In genomic region chr3:27448367-27448766, GRCm38 (mm10) we compare ENCODE assay signal across 13 mouse cellular contexts.
DNase-seq lines count a peak whose midpoint lies in the region; ATAC-seq and TF ChIP-seq lines count a peak whose summit lies in the region.
"Had no signal": no experiment of that assay in that cellular context is flagged by ENCODE, and none has a peak within 500 bp of the region (broad histone marks: within the 10 kb centered on the region; RNA-seq: fewer than 3 reads in every experiment).

No protein-coding gene starts in this region.

- H3K4me1 ChIP-seq in heart, postnatal 0 days (ENCODE audit: control insufficient read depth, insufficient read depth), result no peaks in the 10 kb centered on the region
- no peaks in the 10 kb centered on the region for H3K4me1 ChIP-seq in lung, adult 2 months (ENCODE audit: control insufficient read depth, insufficient read depth, low read length)
- H3K4me1 ChIP-seq: hindbrain, embryonic 10.5 days; neural tube, embryonic 12.5 days had no signal

- peak; percentile 55 for TF ChIP-seq CTCF in heart, postnatal 0 days (IDR thresholded peaks at IDR 0.05; ENCODE audit: low read depth)
- peak; percentile 35; the same call in 1 of the 2 replicates for TF ChIP-seq CTCF in lung, adult 2 months (IDR thresholded peaks at IDR 0.05; ENCODE audit: insufficient read depth, low read length)
- peak; percentile 75 for TF ChIP-seq CTCF in Patski (IDR thresholded peaks at IDR 0.05)

- POLR2A ChIA-PET in Patski (lab: Charles Lee), result no interaction called here

- TF ChIP-seq EP300 in heart, postnatal 0 days (IDR thresholded peaks at IDR 0.05; ENCODE audit: low read depth), result no peak

- CTCF ChIA-PET in Patski (lab: Charles Lee), result interaction anchor here (1.4 kb wide), 1 partner anchor 14 kb away, joined by 3 read pairs; no protein-coding TSS in a partner anchor

- in situ Hi-C loops in Patski (cut with MboI; ENCODE audit: low pct_unique_long_range_greater_than_20kb), result loop anchor here (25.0 kb wide), 1 partner anchor 311 kb away; no protein-coding TSS in a partner anchor

- no peak overlapping the region for H3K4me3 ChIP-seq in heart, postnatal 0 days (ENCODE audit: low read depth, low read length)
- no peak overlapping the region for H3K4me3 ChIP-seq in lung, adult 2 months (replicated peaks; ENCODE audit: extremely low read depth, low read depth, low read length)
- H3K4me3 ChIP-seq: hindbrain, embryonic 10.5 days; neural tube, embryonic 12.5 days had no signal

- 77% methylated on average over 9 of the region's 9 CpGs for WGBS in heart, postnatal 0 days
- WGBS in lung, adult 2 months, result 85% methylated on average over 9 of the region's 9 CpGs

- no peaks in the 10 kb centered on the region for H3K9me3 ChIP-seq in heart, postnatal 0 days (replicated peaks; ENCODE audit: control insufficient read depth, low read length)
- H3K9me3 ChIP-seq: hindbrain, embryonic 10.5 days; neural tube, embryonic 12.5 days had no signal

- no peak overlapping the region for H3K9ac ChIP-seq in heart, postnatal 0 days (replicated peaks; ENCODE audit: low read depth, low read length)
- H3K9ac ChIP-seq: neural tube, embryonic 12.5 days had no signal

- no peaks in the 10 kb centered on the region for H3K27me3 ChIP-seq in heart, postnatal 0 days (ENCODE audit: control insufficient read depth, insufficient read depth, low read length)
- H3K27me3 ChIP-seq in Patski, result no peaks in the 10 kb centered on the region
- H3K27me3 ChIP-seq: neural tube, embryonic 12.5 days had no signal

- H3K4me2 ChIP-seq in heart, postnatal 0 days (ENCODE audit: low read depth, low read length), result no peak overlapping the region
- H3K4me2 ChIP-seq: neural tube, embryonic 12.5 days had no signal

- H3K36me3 ChIP-seq in heart, postnatal 0 days (replicated peaks; ENCODE audit: control insufficient read depth, insufficient read depth, low read length), result peaks cover 83% of the 10 kb centered on the region

- 0 out of 2 replicates have a peak, but pooled peaks have one; percentile 40 for ATAC-seq in heart, postnatal 0 days (ENCODE audit: insufficient read depth, low read depth)
- peak; percentile 7 for ATAC-seq in Patski

- peak; percentile 46 for DNase-seq in heart, postnatal 0 days (ENCODE audit: low spot score)
- DNase-seq in heart, adult 9 months (ENCODE audit: low spot score in 2 of 2), result no peak
- no peak for DNase-seq in lung, adult 2 months
- no peak for DNase-seq in lung, postnatal 25 days (ENCODE audit: low spot score)
- no peak for DNase-seq in Patski (ENCODE audit: low read depth, low spot score)
- peak; percentile 47 for DNase-seq in lung, postnatal 10 days
- DNase-seq in urinary bladder, postnatal 4 days (ENCODE audit: low spot score in 2 of 2), result no peak
- no peak for DNase-seq in frontal cortex, postnatal 25 days (ENCODE audit: low spot score in 2 of 2)
- DNase-seq: gastrocnemius, postnatal 25 days; layer of hippocampus, postnatal 36 days; thymus, postnatal 14 days had no signal

- no peak for TF ChIP-seq POLR2A in lung, adult 2 months (IDR thresholded peaks at IDR 0.05; ENCODE audit: borderline replicate concordance, extremely low read depth, low read depth, low read length)

- H3K27ac ChIP-seq in heart, postnatal 0 days (ENCODE audit: low read depth), result no peak overlapping the region
- H3K27ac ChIP-seq: hindbrain, embryonic 10.5 days; neural tube, embryonic 12.5 days had no signal

Comparison
In these comparisons a context has a peak if more than half of its experiments do, and no peak if none do; other contexts are left out.
1. DNase-seq: peak in heart, postnatal 0 days (single experiment) and lung, postnatal 10 days (single experiment); none in heart, adult 9 months (0 of 2), lung, adult 2 months (single experiment), lung, postnatal 25 days (single experiment), Patski (single experiment), urinary bladder, postnatal 4 days (0 of 2) and frontal cortex, postnatal 25 days (0 of 2).
2. Peak in every context shown above with its lines, with median percentiles within 50 percentile points of each other: CTCF ChIP-seq.